Mouse (Mus musculus): Measurements from ENCODE around the gene 2610507B11Rik.

DNA sequence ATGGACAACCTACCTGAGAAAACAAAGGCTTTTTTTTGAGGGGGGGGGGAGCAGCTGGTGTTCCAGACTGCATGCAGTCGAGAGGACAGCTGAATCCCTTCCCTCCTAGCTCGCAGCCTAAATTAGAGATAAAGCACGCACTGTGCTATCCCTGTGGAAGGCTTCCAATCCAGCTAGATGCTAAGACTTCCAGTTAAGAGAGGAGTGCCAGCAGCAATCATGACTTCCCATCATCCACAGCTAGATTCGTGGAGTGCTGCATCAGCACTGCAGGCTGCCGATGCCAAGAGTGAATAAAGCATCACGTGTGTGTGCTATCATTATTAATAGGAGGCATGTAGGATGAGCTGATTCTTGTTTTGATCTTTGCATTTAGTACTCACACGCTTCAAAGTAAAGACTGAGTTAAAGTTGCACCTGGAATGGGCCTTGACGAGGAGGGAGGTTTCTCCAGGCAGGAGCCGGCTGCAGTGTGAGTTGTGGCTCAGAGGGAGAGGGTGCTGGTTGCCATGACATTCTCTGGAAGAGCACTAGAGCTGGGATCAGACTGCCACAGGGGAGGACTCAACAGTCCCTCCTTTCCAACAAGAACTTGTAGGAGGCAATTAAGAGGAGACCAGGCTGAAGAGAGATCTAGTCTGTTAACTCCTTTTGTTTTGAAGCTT, 21.2 kb upstream of the 2610507B11Rik start:
- TF ChIP-seq CTCF (IDR thresholded peaks at IDR 0.05; ENCODE audit: extremely low read depth, insufficient read depth, low read length) = no peak
- TF ChIP-seq POLR2A (IDR thresholded peaks at IDR 0.05; ENCODE audit: extremely low read depth, insufficient read depth, low read length) = no peak
